Mouse (Mus musculus): ENCODE results near the gene Lmna. TPM values are rescaled to one million over a fixed set of nuclear protein-coding genes. Genes with fewer than 3 reads are reported as not detected.

Gene Lmna
- total RNA-seq, 2 experiments from 2014 or later = 99.2 to 106 TPM

GRCm38 (mm10) chr3:88448443-88448842 is 61.3 kb downstream of the Lmna start:
- no peak for DNase-seq

- DNase-seq = no peak
Measured at GRCm38 (mm10) chr3:88447676-88448183, 62.0 kb downstream of the Lmna start.

GRCm38 (mm10) chr3:88446471-88447123 is 63.2 kb downstream of the Lmna start:
- peak; percentile 34 for DNase-seq

- no peak for DNase-seq
Measured at GRCm38 (mm10) chr3:88442888-88443287, 66.9 kb downstream of the Lmna start.

GRCm38 (mm10) chr3:88442488-88442887 is 67.3 kb downstream of the Lmna start:
- no peak for DNase-seq

- no peak for DNase-seq
Measured at GRCm38 (mm10) chr3:88440500-88441381, 69.0 kb downstream of the Lmna start.

GRCm38 (mm10) chr3:88439582-88439981 is 70.2 kb downstream of the Lmna start:
- DNase-seq = no peak

- DNase-seq = no peak
Measured at GRCm38 (mm10) chr3:88437454-88437853, 72.3 kb downstream of the Lmna start.

GRCm38 (mm10) chr3:88436395-88437201 is 73.2 kb downstream of the Lmna start:
- DNase-seq = peak; percentile 33

- no peak for DNase-seq
Measured at GRCm38 (mm10) chr3:88435515-88435914, 74.2 kb downstream of the Lmna start.

Small RNA genes within 50 kb of the gene (microRNA-seq; reads per million reads assigned to microRNA genes)
- gene Mir1905 (ENCODE audit: borderline replicate concordance in 2 of 2) = 0 reads per million in 2 experiments
- 0 reads per million in 2 experiments for gene Mir7011 (ENCODE audit: borderline replicate concordance in 2 of 2)

Other genes starting within 250 kb of the Lmna start
- under 1 TPM; 0.51 to 0.69 TPM for gene Gm38392, start 222.7 kb downstream of the Lmna start, total RNA-seq (2021)
- 1 to 10 TPM; 5.4 to 5.9 TPM for gene Tsacc, start 213.0 kb downstream of the Lmna start, total RNA-seq (2021)
- gene Cct3, start 212.8 kb downstream of the Lmna start, total RNA-seq (2021) = 100 to 1,000 TPM; 104 to 115 TPM
- 10 to 100 TPM; 36.2 to 43.9 TPM for gene Glmp, start 184.9 kb downstream of the Lmna start, total RNA-seq (2021)
- 1 to 10 TPM; 1.7 TPM for gene Tmem79, start 173.8 kb downstream of the Lmna start, total RNA-seq (2021)
- gene Smg5, start 173.7 kb downstream of the Lmna start, total RNA-seq (2021) = 10 to 100 TPM; 37.4 to 43.4 TPM
- gene Paqr6, start 145.4 kb downstream of the Lmna start, total RNA-seq (2021) = 1 to 10 TPM in 1 of 2 experiments, under 1 TPM in 1; 0.51 to 1.1 TPM
- gene Bglap3, start 137.2 kb downstream of the Lmna start, total RNA-seq (2021) = under 1 TPM in 1 of 2 experiments, not detected in 1; 0.54 TPM
- gene Bglap2, start 131.3 kb downstream of the Lmna start, total RNA-seq (2021) = not detected
- gene Bglap, start 125.5 kb downstream of the Lmna start, total RNA-seq (2021) = 1 to 10 TPM in 1 of 2 experiments, not detected in 1; 1.9 TPM
- gene Pmf1, start 99.6 kb downstream of the Lmna start, total RNA-seq (2021) = 10 to 100 TPM; 16.9 to 19.0 TPM
- 10 to 100 TPM; 14.3 to 14.5 TPM for gene Slc25a44, start 84.8 kb downstream of the Lmna start, total RNA-seq (2021)
- gene Sema4a, start 48.8 kb downstream of the Lmna start, total RNA-seq (2021) = 1 to 10 TPM; 1.6 to 1.8 TPM
- under 1 TPM; 0.24 to 0.33 TPM for gene Mex3a, start 22.4 kb upstream of the Lmna start, total RNA-seq (2021)
- not detected for gene Rab25, start 38.3 kb upstream of the Lmna start, total RNA-seq (2021)
- 10 to 100 TPM; 76.1 to 81.1 TPM for gene Lamtor2, start 43.1 kb upstream of the Lmna start, total RNA-seq (2021)
- gene Ubqln4, start 43.8 kb upstream of the Lmna start, total RNA-seq (2021) = 10 to 100 TPM; 59.6 to 67.2 TPM
- gene Ssr2, start 65.9 kb upstream of the Lmna start, total RNA-seq (2021) = 10 to 100 TPM; 52.2 to 63.2 TPM
- 10 to 100 TPM; 28.1 to 33.0 TPM for gene Arhgef2, start 96.0 kb upstream of the Lmna start, total RNA-seq (2021)
- not detected for gene Rxfp4, start 143.2 kb upstream of the Lmna start, total RNA-seq (2021)
- gene Khdc4, start 175.8 kb upstream of the Lmna start, total RNA-seq (2021) = 10 to 100 TPM; 22.6 to 23.0 TPM
- gene Rit1, start 206.9 kb upstream of the Lmna start, total RNA-seq (2021) = 10 to 100 TPM; 18.4 to 18.7 TPM